Mouse (Mus musculus) liver, embryonic 13.5 days (tissue): ENCODE results near the gene Ccl24. TPM values are rescaled to one million over a fixed set of nuclear protein-coding genes. Genes with fewer than 3 reads are reported as not detected.
"Not testable (repeated sequence)": the region's sequence is repeated elsewhere in the genome, so short reads cannot be mapped to it uniquely, and the experiment has no call there.

ENCODE experiments used
- ATAC-seq: fragments of 200-750 bp; cut with Nextera tagmentation; 2 replicates; pipeline ENCODE4 v1.8.0; 2017; ENCODE audit warnings: low read depth, mild to moderate bottlenecking, moderate number of reproducible peaks, moderate library complexity
- DNase-seq: peaks from one replicate; pipeline ENCODE4 v3.0.0; 2022
- H3K27ac ChIP-seq: fragments of 300-500 bp; sonication (generic); 2 replicates; pipeline ENCODE4 v1.5.1; 2015; ENCODE audit warnings: moderate library complexity, mild to moderate bottlenecking, inconsistent platforms
- H3K27me3 ChIP-seq: fragments of 300-500 bp; sonication (generic); 2 replicates; pipeline ENCODE4 v1.6.1; 2015; ENCODE audit warnings: mild to moderate bottlenecking, inconsistent platforms
- H3K36me3 ChIP-seq: fragments of 300-500 bp; sonication (generic); 2 replicates; pipeline ENCODE4 v1.6.1; 2015; ENCODE audit warnings: mild to moderate bottlenecking, inconsistent platforms
- H3K4me1 ChIP-seq: fragments of 300-500 bp; sonication (generic); replicated peaks from 2 replicates; pipeline ENCODE4 v1.6.1; 2015; ENCODE audit warnings: inconsistent platforms
- H3K4me2 ChIP-seq: fragments of 300-500 bp; sonication (generic); 2 replicates; pipeline ENCODE4 v1.6.1; 2015; ENCODE audit warnings: inconsistent platforms, mild to moderate bottlenecking, moderate library complexity
- H3K4me3 ChIP-seq: fragments of 300-500 bp; sonication (generic); replicated peaks from 2 replicates; pipeline ENCODE4 v1.5.1; 2015; ENCODE audit warnings: mild to moderate bottlenecking, inconsistent platforms
- H3K9ac ChIP-seq: fragments of 300-500 bp; sonication (generic); 2 replicates; pipeline ENCODE4 v1.6.1; 2015; ENCODE audit warnings: mild to moderate bottlenecking, inconsistent platforms
- H3K9me3 ChIP-seq: fragments of 300-500 bp; sonication (generic); replicated peaks from 2 replicates; pipeline ENCODE4 v1.6.1; 2016; ENCODE audit warnings: inconsistent platforms
- WGBS: fragments of 180-500 bp; shearing (Covaris S2); methylation state at CpG from one replicate; pipeline ENCODE4 v1.1.7; 2015; ENCODE audit not compliant: insufficient replicate concordance; 5-methylcytosine and 5-hydroxymethylcytosine counted together
- polyA plus RNA-seq: library from polyadenylated mRNA; unstranded; fragments of >200 nt; fragmentation: Nextera tagmentation; extraction: Ambion mirVana; gene quantifications from 2 replicates; pipeline ENCODE4 v1.2.1, GENCODE M21; 2015

Gene Ccl24
- 15.0 and 15.7 TPM in 2 replicates for polyA plus RNA-seq

DNA sequence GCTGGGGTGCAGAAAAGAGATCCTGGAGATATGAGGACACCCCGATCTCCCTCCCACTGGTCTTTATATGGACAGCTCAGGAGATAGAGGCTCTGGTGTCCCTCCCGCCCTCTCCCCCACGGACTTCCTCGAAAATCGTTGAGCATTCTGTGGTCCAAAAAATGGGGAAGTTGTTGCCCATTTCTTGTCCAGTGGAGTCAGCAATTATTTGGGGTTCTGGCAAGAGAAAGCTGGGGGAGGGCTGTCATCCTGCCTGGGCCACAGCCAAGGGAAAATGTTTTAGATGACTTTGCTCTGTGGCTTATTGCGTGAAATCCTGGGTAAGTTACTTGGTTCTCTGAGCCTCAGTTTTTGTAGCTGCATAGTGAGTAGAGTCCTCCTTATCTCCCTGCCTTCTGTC is at the start of gene Ccl24:
Gene Ccl24, minus strand, starts transcription at position 44 of the 400 bp plus-strand sequence.
- ATAC-seq (no peak), DNase-seq (no peak)
- Histone ChIP-seq H3K36me3 (no peaks in the 10 kb centered on the region), H3K9ac (no peak within 1 kb of the TSS), H3K27ac (no peak within 1 kb of the TSS), H3K4me3 (no peak within 1 kb of the TSS), H3K4me2 (no peak within 1 kb of the TSS), H3K27me3 (no peaks in the 10 kb centered on the region), H3K4me1 (no peaks in the 10 kb centered on the region), H3K9me3 (no peaks in the 10 kb centered on the region)
- 18% methylated on average over 6 of the region's 6 CpGs for WGBS

DNA sequence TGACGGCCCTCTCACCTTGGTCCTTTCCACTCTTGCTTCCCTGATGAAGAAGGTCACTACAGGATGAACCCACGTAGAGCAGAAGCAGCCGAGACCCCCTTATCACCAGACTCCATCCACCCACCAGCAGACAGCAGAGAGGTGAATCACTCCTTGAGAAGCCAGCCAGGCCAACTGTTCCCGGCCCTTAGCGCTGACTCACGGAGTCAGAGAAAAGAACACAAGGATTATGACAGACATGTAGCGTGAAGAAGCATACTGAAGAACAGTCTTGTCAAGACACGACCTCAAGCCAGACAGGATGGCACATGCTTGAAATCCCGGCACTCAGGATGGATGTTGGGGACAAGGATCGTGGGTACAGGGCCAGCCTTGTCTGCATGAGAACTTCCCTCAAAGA is 48.9 kb upstream of the Ccl24 start:
- Histone ChIP-seq H3K4me2 (no peak overlapping the region), H3K36me3 (no peaks in the 10 kb centered on the region), H3K4me1 (no peaks in the 10 kb centered on the region), H3K9ac (no peak overlapping the region), H3K9me3 (no peaks in the 10 kb centered on the region), H3K27ac (no peak overlapping the region), H3K4me3 (no peak overlapping the region), H3K27me3 (no peaks in the 10 kb centered on the region)
- DNase-seq (no peak), ATAC-seq (no peak)
- WGBS, result 55% methylated on average over 10 of the region's 10 CpGs

DNA sequence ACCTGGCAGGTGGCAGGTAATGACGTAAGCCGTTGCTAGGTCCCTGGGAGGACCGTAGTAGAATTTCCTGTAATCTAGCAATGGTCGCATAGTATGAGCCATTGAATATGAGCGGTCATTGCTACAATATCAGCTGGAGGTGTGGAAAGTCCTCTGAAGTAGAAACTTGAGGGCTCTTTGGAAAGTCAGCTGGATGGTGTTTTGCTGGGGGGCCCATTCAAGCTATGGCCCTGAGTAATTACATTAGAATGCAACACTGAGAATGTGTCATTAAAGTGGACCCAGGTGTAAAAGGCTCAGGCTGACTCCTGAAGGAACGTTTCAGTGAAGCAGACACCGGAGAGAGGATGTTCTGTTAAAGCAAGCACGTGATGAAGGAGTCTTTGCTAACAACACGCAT is 47.7 kb upstream of the Ccl24 start:
- no peak overlapping the region for H3K4me2 ChIP-seq
- no peak for ATAC-seq
- no peak overlapping the region for H3K9ac ChIP-seq
- no peak overlapping the region for H3K4me3 ChIP-seq
- no peaks in the 10 kb centered on the region for H3K36me3 ChIP-seq
- no peaks in the 10 kb centered on the region for H3K4me1 ChIP-seq
- WGBS, result 71% methylated on average over 9 of the region's 9 CpGs
- H3K27me3 ChIP-seq, result no peaks in the 10 kb centered on the region
- H3K9me3 ChIP-seq, result no peaks in the 10 kb centered on the region
- no peak for DNase-seq
- H3K27ac ChIP-seq, result no peak overlapping the region

DNA sequence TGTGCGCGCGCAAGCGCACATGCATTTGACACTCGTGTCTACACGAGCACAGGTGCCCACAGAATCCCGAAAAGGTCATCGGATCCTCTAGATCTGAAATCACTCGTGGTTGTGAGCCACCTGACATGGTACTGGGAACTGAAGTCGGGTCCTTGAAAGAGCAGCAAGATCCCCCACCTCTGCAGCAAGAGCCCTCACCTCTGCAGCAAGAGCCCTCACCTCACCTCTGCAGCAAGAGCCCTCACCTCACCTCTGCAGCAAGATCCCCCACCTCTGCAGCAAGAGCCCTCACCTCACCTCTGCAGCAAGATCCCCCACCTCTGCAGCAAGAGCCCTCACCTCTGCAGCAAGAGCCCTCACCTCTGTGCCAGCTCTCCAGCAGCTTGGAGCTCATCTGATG is 46.9 kb upstream of the Ccl24 start:
- H3K36me3 ChIP-seq, H3K9me3 ChIP-seq, H3K9ac ChIP-seq, H3K4me2 ChIP-seq, H3K4me1 ChIP-seq, H3K27me3 ChIP-seq, DNase-seq, ATAC-seq, H3K27ac ChIP-seq, H3K4me3 ChIP-seq: not testable (repeated sequence)
- WGBS, result 77% methylated on average over 10 of the region's 10 CpGs

DNA sequence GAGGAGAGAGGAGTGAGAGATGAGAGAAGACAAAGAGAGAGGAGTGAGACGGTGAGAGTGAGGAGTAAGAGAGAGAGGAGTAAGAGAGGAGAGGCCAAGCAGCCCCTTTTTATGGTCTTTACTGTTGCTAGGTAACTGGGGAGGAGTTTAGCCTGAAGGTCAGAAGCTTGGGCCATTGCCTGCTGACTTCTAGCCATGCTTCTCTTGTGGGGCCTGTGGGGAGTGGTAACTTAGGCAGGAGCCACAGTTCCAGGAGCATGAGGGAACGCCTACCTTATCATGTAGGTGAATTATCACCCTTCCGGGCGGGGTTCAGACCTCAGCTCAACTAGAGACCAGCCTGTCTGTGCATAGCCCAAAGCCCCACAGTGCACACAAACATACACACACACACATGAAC is 36.9 kb upstream of the Ccl24 start:
- Histone ChIP-seq H3K4me1 (0 out of 2 replicates have a peak, but pooled peaks cover 4% of the 10 kb centered on the region), H3K27me3 (no peaks in the 10 kb centered on the region), H3K36me3 (no peaks in the 10 kb centered on the region), H3K4me2 (no peak overlapping the region), H3K9me3 (no peaks in the 10 kb centered on the region), H3K9ac (no peak overlapping the region), H3K27ac (no peak overlapping the region), H3K4me3 (no peak overlapping the region)
- ATAC-seq (no peak), DNase-seq (no peak)
- 37% methylated on average over 4 of the region's 4 CpGs for WGBS

DNA sequence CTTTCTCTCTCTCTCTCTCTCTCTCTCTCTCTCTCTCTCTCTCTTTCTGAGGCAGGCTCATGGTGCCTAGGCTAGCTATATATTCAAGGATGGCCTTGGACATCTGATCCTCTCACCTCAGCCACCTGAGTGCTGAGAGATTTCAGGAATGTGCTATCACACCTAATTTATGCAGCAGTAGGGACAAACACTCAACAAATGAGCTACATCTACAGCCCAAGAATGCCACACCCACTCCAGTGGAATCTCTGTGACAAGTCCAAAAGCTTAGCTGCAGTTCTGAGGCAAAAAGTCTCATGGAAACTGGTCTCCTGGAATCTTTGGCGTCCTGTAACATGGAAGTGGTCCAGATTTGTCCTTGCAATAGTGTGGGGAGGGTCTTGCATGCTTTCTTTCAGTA is 34.7 kb upstream of the Ccl24 start:
- 0 out of 2 replicates have a peak, but pooled peaks cover 4% of the 10 kb centered on the region for H3K4me1 ChIP-seq
- no peak for ATAC-seq
- H3K27ac ChIP-seq, result no peak overlapping the region
- H3K9me3 ChIP-seq, result peaks cover 5% of the 10 kb centered on the region
- no peak overlapping the region for H3K4me2 ChIP-seq
- no peak overlapping the region for H3K4me3 ChIP-seq
- no peaks in the 10 kb centered on the region for H3K27me3 ChIP-seq
- no peak for DNase-seq
- H3K9ac ChIP-seq, result no peak overlapping the region
- WGBS, result 20% methylated on average over 1 of the region's 1 CpGs
- H3K36me3 ChIP-seq, result no peaks in the 10 kb centered on the region

DNA sequence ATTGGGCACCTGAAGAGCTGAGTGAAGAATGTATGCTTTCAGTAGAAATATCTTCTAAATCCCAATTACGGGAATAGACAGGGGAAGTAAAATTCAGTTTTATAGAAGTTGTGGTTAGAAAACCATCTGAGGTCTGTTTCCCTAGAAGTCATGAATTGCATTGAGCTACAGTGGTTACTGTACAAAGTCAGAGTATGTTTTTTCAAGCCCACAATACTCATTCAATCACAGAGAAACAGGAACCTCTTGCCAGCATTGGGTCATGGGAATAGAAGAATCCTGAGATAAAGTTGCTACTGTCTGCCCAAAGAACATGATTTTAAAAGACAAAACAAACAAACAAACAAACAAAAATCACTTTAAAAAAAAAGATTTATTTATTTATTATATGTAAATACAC is 33.9 kb upstream of the Ccl24 start:
- not testable (repeated sequence) for H3K36me3 ChIP-seq, H3K9me3 ChIP-seq, DNase-seq, H3K27me3 ChIP-seq, ATAC-seq, H3K4me3 ChIP-seq, H3K4me2 ChIP-seq, H3K4me1 ChIP-seq, H3K9ac ChIP-seq, H3K27ac ChIP-seq
- no CpG with 5 or more reads among the region's 1 CpGs for WGBS

DNA sequence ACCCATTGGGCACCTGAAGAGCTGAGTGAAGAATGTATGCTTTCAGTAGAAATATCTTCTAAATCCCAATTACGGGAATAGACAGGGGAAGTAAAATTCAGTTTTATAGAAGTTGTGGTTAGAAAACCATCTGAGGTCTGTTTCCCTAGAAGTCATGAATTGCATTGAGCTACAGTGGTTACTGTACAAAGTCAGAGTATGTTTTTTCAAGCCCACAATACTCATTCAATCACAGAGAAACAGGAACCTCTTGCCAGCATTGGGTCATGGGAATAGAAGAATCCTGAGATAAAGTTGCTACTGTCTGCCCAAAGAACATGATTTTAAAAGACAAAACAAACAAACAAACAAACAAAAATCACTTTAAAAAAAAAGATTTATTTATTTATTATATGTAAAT is 31.8 kb upstream of the Ccl24 start:
- H3K9ac ChIP-seq, ATAC-seq, H3K4me3 ChIP-seq, H3K4me1 ChIP-seq, H3K9me3 ChIP-seq, H3K27me3 ChIP-seq, H3K36me3 ChIP-seq, DNase-seq, H3K27ac ChIP-seq, H3K4me2 ChIP-seq: not testable (repeated sequence)
- WGBS, result no CpG with 5 or more reads among the region's 1 CpGs

DNA sequence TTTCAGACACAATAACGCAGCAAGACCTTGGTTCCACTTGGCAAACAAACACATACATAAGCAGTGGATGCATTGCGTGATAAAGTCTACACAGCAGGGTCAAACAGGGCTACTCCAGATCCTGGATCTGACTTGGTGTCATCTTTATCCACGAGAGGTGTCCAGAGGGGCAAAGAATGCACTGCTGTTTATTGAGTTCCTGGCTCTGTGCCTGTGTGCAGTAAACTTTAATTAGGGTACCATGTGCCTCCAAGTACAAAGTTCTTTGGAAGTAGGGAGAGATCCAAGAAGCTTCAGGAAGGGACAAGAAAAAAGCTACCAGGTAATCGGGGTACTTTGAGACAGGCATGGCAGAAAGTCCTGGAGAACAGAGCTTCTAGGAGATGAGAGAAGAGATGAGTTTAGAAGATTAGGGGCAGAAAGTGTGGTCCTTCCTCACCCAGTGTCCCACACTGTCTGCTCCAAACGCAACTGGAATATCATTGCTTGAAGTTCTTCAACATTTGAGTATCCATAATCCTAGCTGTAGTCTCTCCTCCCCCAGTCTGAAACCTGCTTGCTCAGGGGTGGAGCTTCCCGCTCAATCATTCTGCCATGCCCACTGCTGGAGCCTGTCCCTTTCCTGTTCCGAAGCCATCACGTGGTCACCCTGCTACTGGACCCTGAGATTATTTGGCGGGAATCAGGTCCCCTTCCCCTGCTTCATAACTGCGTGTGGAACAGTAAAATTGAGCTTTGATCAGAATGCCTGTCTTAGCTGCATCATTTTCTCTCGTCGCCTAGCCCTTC is 17.3 kb upstream of the Ccl24 start:
- WGBS, result 67% methylated on average over 12 of the region's 12 CpGs
- Histone ChIP-seq H3K9me3 (no peaks in the 10 kb centered on the region; the same call in 1 of the 2 replicates), H3K4me2 (no peak overlapping the region), H3K9ac (no peak overlapping the region), H3K36me3 (no peaks in the 10 kb centered on the region), H3K27me3 (no peaks in the 10 kb centered on the region), H3K4me3 (no peak overlapping the region), H3K4me1 (no peaks in the 10 kb centered on the region), H3K27ac (no peak overlapping the region)
- ATAC-seq, result no peak
- DNase-seq, result no peak

DNA sequence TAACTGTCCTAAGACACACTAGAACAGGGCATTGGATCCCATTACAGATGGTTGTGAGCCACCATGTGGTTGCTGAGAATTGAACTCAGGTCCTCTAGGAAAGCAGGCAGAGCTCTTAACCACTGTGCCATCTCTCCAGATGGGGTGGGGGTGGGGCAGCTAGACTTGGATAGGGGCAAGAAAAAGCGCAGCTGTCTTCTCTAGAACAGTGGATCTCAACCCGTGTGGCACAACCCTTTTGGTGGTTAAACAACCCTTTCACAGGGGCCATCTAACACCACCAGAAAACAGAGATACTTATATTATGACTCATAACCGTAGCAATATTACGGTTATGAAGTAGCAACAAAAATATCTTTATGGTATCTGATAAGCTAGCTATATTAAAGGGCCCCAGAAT is 14.9 kb upstream of the Ccl24 start:
- no peaks in the 10 kb centered on the region for H3K4me1 ChIP-seq
- H3K4me2 ChIP-seq, result no peak overlapping the region
- H3K9me3 ChIP-seq, result no peaks in the 10 kb centered on the region; the same call in 1 of the 2 replicates
- no peak for ATAC-seq
- DNase-seq, result no peak
- no peaks in the 10 kb centered on the region for H3K27me3 ChIP-seq
- 70% methylated on average over 4 of the region's 4 CpGs for WGBS
- no peak overlapping the region for H3K9ac ChIP-seq
- H3K27ac ChIP-seq, result no peak overlapping the region
- no peaks in the 10 kb centered on the region for H3K36me3 ChIP-seq
- no peak overlapping the region for H3K4me3 ChIP-seq

DNA sequence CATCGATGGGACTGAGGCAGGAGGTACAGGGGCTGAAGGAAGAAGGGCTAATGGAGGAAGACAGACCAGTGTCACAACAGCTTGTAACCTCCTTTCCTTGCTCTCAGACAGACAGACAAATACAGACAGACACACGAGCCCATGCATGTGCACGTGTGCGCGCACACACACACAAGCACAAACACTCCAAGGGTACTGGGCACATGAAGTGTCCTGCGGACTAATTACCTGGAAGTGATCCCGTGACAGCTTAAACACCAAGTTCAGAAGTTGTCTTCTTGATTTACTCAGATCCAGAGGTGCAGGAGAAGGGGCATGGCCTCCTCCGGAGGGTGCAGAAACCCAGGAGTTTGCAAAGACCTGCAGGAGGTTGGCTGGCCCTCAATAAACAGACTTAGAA is 12.8 kb upstream of the Ccl24 start:
- no peak overlapping the region for H3K4me3 ChIP-seq
- no peak overlapping the region for H3K9ac ChIP-seq
- 68% methylated on average over 8 of the region's 8 CpGs for WGBS
- no peaks in the 10 kb centered on the region for H3K27me3 ChIP-seq
- ATAC-seq (no peak), DNase-seq (no peak)
- H3K9me3 ChIP-seq, result no peaks in the 10 kb centered on the region; the same call in 1 of the 2 replicates
- no peak overlapping the region for H3K4me2 ChIP-seq
- H3K27ac ChIP-seq, result no peak overlapping the region
- H3K36me3 ChIP-seq, result no peaks in the 10 kb centered on the region
- H3K4me1 ChIP-seq, result no peaks in the 10 kb centered on the region

DNA sequence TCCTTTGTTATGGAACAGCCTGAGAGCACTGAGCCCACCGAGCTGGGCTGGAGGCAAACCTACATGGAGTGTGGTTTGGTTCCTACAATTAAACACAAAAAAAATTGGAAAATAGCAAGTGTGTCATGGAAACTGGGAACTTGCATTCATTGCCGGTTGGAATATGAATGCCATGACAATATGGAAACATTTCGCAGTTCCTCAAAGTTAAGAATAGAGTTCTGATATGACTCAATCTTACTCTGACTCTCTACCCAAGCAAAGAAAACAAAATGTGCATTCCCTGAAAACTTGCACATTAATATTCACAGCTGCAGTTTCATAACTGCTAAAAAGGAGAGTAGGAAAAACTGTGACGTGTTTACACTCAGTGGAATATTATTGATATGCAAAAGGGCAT is 9.5 kb upstream of the Ccl24 start:
- H3K4me3 ChIP-seq, result no peak overlapping the region
- 67% methylated on average over 4 of the region's 4 CpGs for WGBS
- no peaks in the 10 kb centered on the region for H3K4me1 ChIP-seq
- no peak overlapping the region; the same call in 1 of the 2 replicates for H3K27ac ChIP-seq
- H3K27me3 ChIP-seq, result no peaks in the 10 kb centered on the region
- DNase-seq, result no peak
- no peaks in the 10 kb centered on the region; the same call in 1 of the 2 replicates for H3K9me3 ChIP-seq
- no peaks in the 10 kb centered on the region for H3K36me3 ChIP-seq
- ATAC-seq, result no peak
- no peak overlapping the region for H3K4me2 ChIP-seq
- H3K9ac ChIP-seq, result no peak overlapping the region
